Mouse (Mus musculus) heart, postnatal 36 days (tissue): ENCODE measurements around the gene Myod1. TPM values are rescaled to one million over a fixed set of nuclear protein-coding genes. Genes with fewer than 3 reads are reported as not detected.
A peak's percentile ranks its signal among the peaks of the same experiment; 100 is the strongest.

Experiments used
- DNase-seq, 2 experiments: peaks; one replicate each; pipeline ENCODE4 v3.0.0; 2021 to 2022
- intact Hi-C: fragments of 180-260 bp; cut with DNase I; formaldehyde crosslinking; loops from one replicate; pipeline ENCODE4 v1.15.1; 2025
- total RNA-seq, 2 experiments: library from RNA; stranded (reverse); gene quantifications; 2 replicates each; pipeline ENCODE4 v1.2.3; 2021

The Myod1 gene
- not detected for total RNA-seq

DNA sequence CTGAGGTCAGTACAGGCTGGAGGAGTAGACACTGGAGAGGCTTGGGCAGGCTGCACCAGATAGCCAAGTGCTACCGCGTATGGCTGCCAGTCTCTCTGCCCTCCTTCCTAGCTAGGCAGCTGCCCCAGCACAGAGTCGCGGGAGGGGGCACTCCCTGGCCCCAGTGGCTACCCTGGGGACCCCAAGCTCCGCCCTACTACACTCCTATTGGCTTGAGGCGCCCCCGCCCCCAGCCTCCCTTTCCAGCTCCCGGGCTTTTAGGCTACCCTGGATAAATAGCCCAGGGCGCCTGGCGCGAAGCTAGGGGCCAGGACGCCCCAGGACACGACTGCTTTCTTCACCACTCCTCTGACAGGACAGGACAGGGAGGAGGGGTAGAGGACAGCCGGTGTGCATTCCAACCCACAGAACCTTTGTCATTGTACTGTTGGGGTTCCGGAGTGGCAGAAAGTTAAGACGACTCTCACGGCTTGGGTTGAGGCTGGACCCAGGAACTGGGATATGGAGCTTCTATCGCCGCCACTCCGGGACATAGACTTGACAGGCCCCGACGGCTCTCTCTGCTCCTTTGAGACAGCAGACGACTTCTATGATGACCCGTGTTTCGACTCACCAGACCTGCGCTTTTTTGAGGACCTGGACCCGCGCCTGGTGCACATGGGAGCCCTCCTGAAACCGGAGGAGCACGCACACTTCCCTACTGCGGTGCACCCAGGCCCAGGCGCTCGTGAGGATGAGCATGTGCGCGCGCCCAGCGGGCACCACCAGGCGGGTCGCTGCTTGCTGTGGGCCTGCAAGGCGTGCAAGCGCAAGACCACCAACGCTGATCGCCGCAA, at the start of gene Myod1:
Myod1 (plus strand) TSS at position 303 of the 836 bp plus-strand sequence.
- intact Hi-C loops: loop anchor here (10.0 kb wide), 1 partner anchor 282 kb away; no protein-coding TSS in a partner anchor
- no peak for DNase-seq

GRCm38 (mm10) chr7:46327896-46328295, 48.4 kb upstream of the Myod1 start:
- intact Hi-C loops: no loop called here
- DNase-seq: no peak

GRCm38 (mm10) chr7:46337397-46337796, 38.9 kb upstream of the Myod1 start:
- DNase-seq: no peak

GRCm38 (mm10) chr7:46339818-46340217, 36.5 kb upstream of the Myod1 start:
- DNase-seq: no peak
- intact Hi-C loops: no loop called here

More at GRCm38 (mm10) chr7:46337397-46337796, 38.9 kb upstream of the Myod1 start:
- intact Hi-C loops: no loop called here

GRCm38 (mm10) chr7:46340295-46340694, 36.0 kb upstream of the Myod1 start:
- intact Hi-C loops: no loop called here
- DNase-seq: no peak

- intact Hi-C loops: no loop called here
- no peak for DNase-seq
Observed at GRCm38 (mm10) chr7:46341471-46341870, 34.8 kb upstream of the Myod1 start.

GRCm38 (mm10) chr7:46347692-46348091, 28.6 kb upstream of the Myod1 start:
- DNase-seq: no peak
- intact Hi-C loops: no loop called here

DNA sequence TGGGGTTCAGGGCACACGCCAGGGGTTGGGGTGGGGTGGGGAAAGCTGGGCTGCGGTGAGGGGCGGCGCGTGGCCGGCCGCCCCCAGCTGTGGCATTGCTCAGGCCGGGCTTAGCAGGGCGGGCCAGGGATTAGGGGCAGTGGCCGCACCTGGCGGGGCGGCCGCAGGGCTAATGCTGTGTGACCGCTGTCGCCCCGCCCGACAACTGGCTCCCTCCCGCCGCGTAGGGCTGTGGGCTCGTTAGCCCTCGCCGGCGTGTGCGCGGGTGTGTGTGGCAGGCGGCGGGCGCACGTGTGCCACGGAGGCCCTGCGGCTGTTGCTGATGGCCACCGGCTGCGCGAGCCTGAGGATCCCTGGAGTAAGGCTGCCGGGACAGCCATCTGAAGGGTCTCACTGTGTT, 27.5 kb upstream of the Myod1 start:
- DNase-seq: no peak
- intact Hi-C loops: no loop called here

DNA sequence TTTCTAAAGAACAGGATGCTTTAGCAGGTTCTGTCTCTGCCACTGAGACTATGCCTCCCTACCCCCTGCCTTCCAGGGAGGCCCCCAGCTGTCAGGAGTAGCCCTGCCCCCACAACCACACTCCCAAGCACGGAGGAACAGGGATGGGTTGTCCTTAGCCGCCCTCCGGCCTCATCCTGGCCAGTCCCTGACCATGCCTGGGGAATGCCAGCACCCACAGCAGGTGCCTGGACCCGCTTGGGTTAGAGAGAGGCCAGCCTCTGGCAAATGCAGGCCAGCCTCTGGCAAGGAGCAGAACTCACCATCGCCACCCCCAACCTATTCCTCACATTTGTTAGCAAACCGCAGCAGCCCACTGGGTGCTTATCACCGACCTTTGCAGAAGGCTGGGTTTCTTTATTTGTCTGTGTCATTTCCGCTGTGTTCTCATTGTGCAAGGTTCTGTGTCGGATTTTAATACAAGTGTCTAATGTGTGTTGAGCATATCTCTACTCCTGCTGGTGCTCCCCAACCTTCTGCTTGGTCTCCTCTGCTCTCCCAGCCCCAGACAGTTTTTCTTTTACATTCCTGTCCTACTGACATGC, 26.1 kb upstream of the Myod1 start:
- intact Hi-C loops: no loop called here
- DNase-seq: no peak

DNA sequence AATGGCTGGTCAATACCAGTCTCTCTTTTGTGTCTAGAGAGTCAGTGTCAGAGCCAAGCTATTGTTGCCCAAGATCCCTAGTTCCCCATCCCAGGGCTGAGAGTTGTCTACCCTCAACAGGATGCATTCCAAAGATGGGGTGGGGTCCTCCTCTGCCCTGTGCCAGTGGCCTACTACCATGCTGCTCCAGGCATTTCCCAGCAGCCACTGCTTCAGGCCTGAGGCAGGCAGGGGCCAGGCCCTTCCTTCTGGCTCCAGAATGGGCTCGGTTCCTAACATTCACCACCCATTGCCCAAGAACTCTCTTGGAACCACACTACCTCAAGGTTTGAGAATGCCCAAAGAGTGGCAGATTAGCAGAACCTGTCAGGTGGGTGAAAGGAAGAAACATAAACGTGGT, 23.5 kb upstream of the Myod1 start:
- intact Hi-C loops: no loop called here
- no peak for DNase-seq

GRCm38 (mm10) chr7:46353216-46353615, 23.1 kb upstream of the Myod1 start:
- no peak for DNase-seq
- intact Hi-C loops: no loop called here

GRCm38 (mm10) chr7:46353875-46354274, 22.4 kb upstream of the Myod1 start:
- DNase-seq: no peak
- intact Hi-C loops: no loop called here

- DNase-seq: no peak
Observed at GRCm38 (mm10) chr7:46361776-46362175, 14.5 kb upstream of the Myod1 start.

GRCm38 (mm10) chr7:46364154-46364553, 12.1 kb upstream of the Myod1 start:
- DNase-seq: no peak
- intact Hi-C loops: no loop called here

More at GRCm38 (mm10) chr7:46361776-46362175, 14.5 kb upstream of the Myod1 start:
- intact Hi-C loops: no loop called here

- DNase-seq: no peak
- intact Hi-C loops: no loop called here
Observed at GRCm38 (mm10) chr7:46365810-46366209, 10.5 kb upstream of the Myod1 start.

GRCm38 (mm10) chr7:46371104-46371503, 5.2 kb upstream of the Myod1 start:
- no peak for DNase-seq
- intact Hi-C loops: loop anchor here (10.0 kb wide), 1 partner anchor 276 kb away; no protein-coding TSS in a partner anchor

GRCm38 (mm10) chr7:46377008-46377346, 703 bp downstream of the Myod1 start:
- intact Hi-C loops: loop anchor here (10.0 kb wide), 1 partner anchor 282 kb away; no protein-coding TSS in a partner anchor
- no peak for DNase-seq

DNA sequence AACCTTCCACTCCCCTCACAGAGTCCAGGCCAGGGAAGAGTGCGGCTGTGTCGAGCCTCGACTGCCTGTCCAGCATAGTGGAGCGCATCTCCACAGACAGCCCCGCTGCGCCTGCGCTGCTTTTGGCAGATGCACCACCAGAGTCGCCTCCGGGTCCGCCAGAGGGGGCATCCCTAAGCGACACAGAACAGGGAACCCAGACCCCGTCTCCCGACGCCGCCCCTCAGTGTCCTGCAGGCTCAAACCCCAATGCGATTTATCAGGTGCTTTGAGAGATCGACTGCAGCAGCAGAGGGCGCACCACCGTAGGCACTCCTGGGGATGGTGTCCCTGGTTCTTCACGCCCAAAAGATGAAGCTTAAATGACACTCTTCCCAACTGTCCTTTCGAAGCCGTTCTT, 1.8 kb downstream of the Myod1 start:
- intact Hi-C loops: loop anchor here (2.0 to 10.0 kb wide), 2 partner anchors 97 to 283 kb away; no protein-coding TSS in a partner anchor
- DNase-seq: no peak

DNA sequence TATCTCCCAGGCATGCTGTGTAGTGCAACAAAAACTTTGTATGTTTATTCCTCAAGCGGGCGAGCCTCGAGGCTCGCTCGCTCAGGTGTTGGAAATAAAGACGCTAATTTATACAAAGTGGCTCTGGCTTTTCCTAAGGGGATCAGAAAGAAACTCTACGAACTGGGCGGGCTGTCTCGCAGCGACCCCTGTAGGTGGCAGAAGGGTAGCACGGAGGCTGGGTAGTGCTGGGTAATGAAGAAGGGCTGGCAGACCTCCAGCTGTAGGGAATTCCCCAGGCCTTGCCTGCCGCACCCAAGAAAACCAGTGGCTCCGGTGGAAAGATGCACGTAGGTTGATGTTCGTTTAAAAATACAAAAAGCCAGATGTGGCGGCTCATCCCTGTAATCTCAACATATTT, 2.7 kb downstream of the Myod1 start:
- intact Hi-C loops: loop anchor here (2.0 to 10.0 kb wide), 2 partner anchors 98 to 284 kb away; no protein-coding TSS in a partner anchor
- DNase-seq: peak in 1 of 2 experiments; percentile 48

- DNase-seq: no peak
- intact Hi-C loops: no loop called here
Observed at GRCm38 (mm10) chr7:46380625-46381024, 4.4 kb downstream of the Myod1 start.

DNA sequence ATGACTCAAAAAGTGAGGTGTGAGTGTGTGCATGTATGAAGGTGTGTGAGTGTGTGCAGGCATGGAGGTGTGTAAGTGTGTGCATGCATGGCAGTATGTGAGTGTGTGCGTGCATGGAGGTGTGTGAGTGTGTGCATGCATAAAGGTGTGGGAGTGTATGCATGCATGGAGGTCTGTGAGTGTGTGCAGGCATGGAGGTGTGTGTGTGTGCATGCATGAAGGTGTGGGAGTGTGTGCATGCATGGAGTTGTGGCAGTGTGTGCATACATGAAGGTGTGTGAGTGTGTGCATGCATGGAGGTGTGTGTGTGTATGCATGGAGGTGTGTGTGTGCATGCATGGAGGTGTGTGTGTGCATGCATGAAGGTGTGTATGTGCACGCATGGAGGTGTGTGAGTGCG, 11.2 kb downstream of the Myod1 start:
- DNase-seq: no peak
- intact Hi-C loops: no loop called here
